Mouse (Mus musculus) megakaryocyte, embryonic 14.5 days (primary cell): ENCODE data around the gene Haghl. TPM values are rescaled to one million over a fixed set of nuclear protein-coding genes. Genes with fewer than 3 reads are reported as not detected.
"Not testable (repeated sequence)": the region's sequence is repeated elsewhere in the genome, so short reads cannot be mapped to it uniquely, and the experiment has no call there.

Experiments
- H3K27me3 ChIP-seq: replicated peaks from 2 replicates; pipeline ENCODE3; 2012; ENCODE audit warnings: inconsistent platforms
- H3K36me3 ChIP-seq: replicated peaks from 2 replicates; pipeline ENCODE3; 2012; ENCODE audit warnings: low read length, inconsistent platforms, mixed read lengths
- H3K4me1 ChIP-seq: 2 replicates; pipeline ENCODE4 v1.6.1; 2012; ENCODE audit warnings: inconsistent platforms
- H3K4me3 ChIP-seq: replicated peaks from 2 replicates; pipeline ENCODE3; 2012; ENCODE audit warnings: moderate library complexity, mild to moderate bottlenecking, inconsistent platforms
- H3K9me3 ChIP-seq: 2 replicates; pipeline ENCODE4 v1.6.1; 2012; ENCODE audit warnings: inconsistent platforms
- FLI1 ChIP-seq: IDR thresholded peaks from 2 replicates; pipeline ENCODE4 v1.6.1; 2012; ENCODE audit warnings: low read length, inconsistent platforms, mixed read lengths
- GATA1 ChIP-seq: IDR thresholded peaks from 3 replicates; pipeline ENCODE4 v1.6.1; 2012; ENCODE audit warnings: mixed read lengths, low read length, inconsistent platforms, borderline replicate concordance
- polyA plus RNA-seq: library from polyadenylated mRNA; stranded (reverse); fragments of >175 nt; gene quantifications from 2 replicates; pipeline ENCODE4 v1.2.3, GENCODE M21; 2012; ENCODE audit warnings: low replicate concordance; ENCODE audit not compliant: insufficient read depth

The Haghl gene
- polyA plus RNA-seq, 1 experiment = 29.7 TPM

- Histone ChIP-seq H3K4me3 (no peak overlapping the region), H3K4me1 (no peaks in the 10 kb centered on the region), H3K36me3 (no peaks in the 10 kb centered on the region), H3K27me3 (peaks cover 80% of the 10 kb centered on the region), H3K9me3 (no peaks in the 10 kb centered on the region)
- no peak for TF ChIP-seq GATA1
- TF ChIP-seq FLI1 = no peak
Measured at GRCm38 (mm10) chr17:25749314-25749713, 36.2 kb downstream of the Haghl start.

DNA sequence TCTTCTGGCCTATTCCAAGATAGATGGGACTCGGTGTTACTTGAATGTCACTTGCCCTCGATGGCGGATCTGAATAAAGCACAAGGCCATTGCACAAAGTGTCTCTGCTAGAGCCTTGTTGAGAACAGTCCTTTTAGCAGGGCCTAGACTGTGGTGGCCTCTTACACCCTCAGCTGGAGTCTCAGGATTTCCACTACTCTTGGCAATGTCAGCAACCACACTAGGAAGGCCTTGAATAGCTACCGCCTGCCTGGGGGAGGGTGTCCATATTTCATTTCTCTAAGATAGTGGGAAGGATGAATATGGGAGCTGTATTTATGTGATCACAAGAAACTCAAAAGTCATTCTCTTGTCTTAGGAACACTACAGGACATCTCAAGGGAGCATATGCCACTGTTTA lies 37.2 kb downstream of the Haghl start:
- TF ChIP-seq FLI1 = no peak
- no peak for TF ChIP-seq GATA1
- Histone ChIP-seq H3K4me1 (no peaks in the 10 kb centered on the region), H3K36me3 (no peaks in the 10 kb centered on the region), H3K27me3 (peaks cover 77% of the 10 kb centered on the region), H3K4me3 (no peak overlapping the region), H3K9me3 (no peaks in the 10 kb centered on the region)

GRCm38 (mm10) chr17:25744311-25744710 lies 41.2 kb downstream of the Haghl start:
- no peaks in the 10 kb centered on the region for H3K4me1 ChIP-seq
- H3K4me3 ChIP-seq = no peak overlapping the region
- H3K36me3 ChIP-seq = no peaks in the 10 kb centered on the region
- peaks cover 60% of the 10 kb centered on the region for H3K27me3 ChIP-seq
- no peaks in the 10 kb centered on the region for H3K9me3 ChIP-seq
- TF ChIP-seq FLI1 = no peak
- no peak for TF ChIP-seq GATA1

DNA sequence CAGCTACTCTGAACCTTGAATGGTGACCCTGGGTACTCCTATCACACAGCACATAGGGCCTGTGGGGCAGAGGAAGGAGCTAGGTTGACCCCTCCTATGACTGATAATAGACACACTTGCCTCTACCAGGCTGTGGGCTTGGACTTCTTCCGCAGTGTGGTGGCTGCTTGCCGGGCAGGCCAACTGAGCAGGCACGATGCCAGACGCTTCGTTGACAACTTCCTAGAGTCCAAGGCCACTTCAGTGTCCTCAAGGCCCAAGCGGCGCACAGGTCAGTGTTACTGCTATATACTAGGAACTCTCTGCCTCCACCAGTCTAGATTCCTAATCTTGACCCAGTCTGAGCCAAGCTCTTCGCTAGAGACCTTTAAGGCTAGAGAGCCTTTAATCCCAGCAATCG lies 41.6 kb downstream of the Haghl start:
- no peaks in the 10 kb centered on the region for H3K36me3 ChIP-seq
- no peak for TF ChIP-seq FLI1
- no peak for TF ChIP-seq GATA1
- H3K4me1 ChIP-seq = no peaks in the 10 kb centered on the region
- no peak overlapping the region for H3K4me3 ChIP-seq
- no peaks in the 10 kb centered on the region for H3K9me3 ChIP-seq
- peaks cover 62% of the 10 kb centered on the region for H3K27me3 ChIP-seq

GRCm38 (mm10) chr17:25741471-25741870 lies 44.0 kb downstream of the Haghl start:
- not testable (repeated sequence) for H3K9me3 ChIP-seq, H3K4me3 ChIP-seq, H3K4me1 ChIP-seq, H3K36me3 ChIP-seq
- peaks cover 70% of the 10 kb centered on the region for H3K27me3 ChIP-seq

- H3K4me3 ChIP-seq = no peak overlapping the region
- TF ChIP-seq FLI1 = no peak
- no peak for TF ChIP-seq GATA1
Measured at GRCm38 (mm10) chr17:25738861-25739260, 46.6 kb downstream of the Haghl start.

DNA sequence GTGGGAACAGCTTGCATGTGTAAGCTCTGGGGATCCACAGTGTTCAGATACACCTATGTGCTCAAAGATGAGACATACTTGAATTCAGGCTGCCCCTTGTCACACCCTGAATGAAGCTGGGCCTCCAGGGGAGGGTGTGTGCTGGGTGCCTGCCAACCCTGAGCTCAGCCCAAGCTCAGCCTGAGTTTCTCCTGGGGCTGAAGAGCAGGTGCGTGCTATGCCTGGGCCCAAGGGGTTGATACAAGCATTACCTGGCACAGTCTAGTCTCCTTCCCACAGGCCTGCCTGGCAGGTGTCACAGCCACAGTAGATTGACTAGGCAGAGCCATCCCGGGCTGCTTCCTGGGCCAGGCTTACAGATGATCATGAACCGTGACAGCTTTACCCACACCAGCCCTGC lies 49.7 kb downstream of the Haghl start, which contains the start of gene Mslnl:
Gene Mslnl (plus strand): TSS at position 298 of the 400 bp plus-strand sequence.
- peaks cover 54% of the 10 kb centered on the region for H3K27me3 ChIP-seq
- TF ChIP-seq GATA1 (no peak), FLI1 (no peak)
- no peaks in the 10 kb centered on the region for H3K4me1 ChIP-seq

More at GRCm38 (mm10) chr17:25738861-25739260, 46.6 kb downstream of the Haghl start:
- peaks cover 71% of the 10 kb centered on the region for H3K27me3 ChIP-seq
- H3K4me1 ChIP-seq = no peaks in the 10 kb centered on the region
- no peaks in the 10 kb centered on the region for H3K9me3 ChIP-seq
- H3K36me3 ChIP-seq = no peaks in the 10 kb centered on the region

DNA sequence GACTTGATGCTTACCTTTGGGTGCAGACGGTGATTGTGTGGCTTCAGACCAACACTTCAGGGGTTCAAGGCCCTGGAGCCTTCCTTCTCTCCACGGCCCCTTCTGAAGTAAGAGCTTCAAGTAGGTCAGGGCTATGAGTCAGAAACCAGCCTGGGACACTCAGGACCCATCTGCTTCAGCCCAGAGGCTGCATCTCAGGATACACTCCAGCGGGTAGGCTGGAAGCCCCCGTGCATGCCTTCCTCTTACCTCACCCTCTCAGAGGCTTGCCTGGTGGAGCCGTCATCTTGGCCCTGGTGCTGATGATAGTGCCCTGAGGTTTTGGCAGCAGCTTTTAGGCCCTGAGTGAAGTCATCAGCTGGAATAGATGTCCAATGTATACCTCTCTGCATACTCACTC lies 50.2 kb downstream of the Haghl start:
- TF ChIP-seq GATA1 (no peak), FLI1 (no peak)
- Histone ChIP-seq H3K9me3 (no peaks in the 10 kb centered on the region), H3K36me3 (peaks cover 14% of the 10 kb centered on the region), H3K4me1 (no peaks in the 10 kb centered on the region), H3K4me3 (no peak overlapping the region), H3K27me3 (peaks cover 54% of the 10 kb centered on the region)

More for the DNA sequence above, 49.7 kb downstream of the Haghl start, which contains the start of gene Mslnl:
- Histone ChIP-seq H3K9me3 (no peaks in the 10 kb centered on the region), H3K4me3 (no peak within 1 kb of the TSS), H3K36me3 (peaks cover 9% of the 10 kb centered on the region)

- Histone ChIP-seq H3K9me3 (no peaks in the 10 kb centered on the region), H3K4me1 (peaks cover 17% of the 10 kb centered on the region), H3K36me3 (peaks cover 31% of the 10 kb centered on the region), H3K4me3 (no peak overlapping the region), H3K27me3 (peaks cover 25% of the 10 kb centered on the region)
- TF ChIP-seq FLI1 = no peak
- no peak for TF ChIP-seq GATA1
Measured at GRCm38 (mm10) chr17:25732082-25732481, 53.4 kb downstream of the Haghl start.

Other genes starting within 250 kb of the Haghl start
- gene Sox8, start 215.0 kb downstream of the Haghl start, polyA plus RNA-seq = 3.8 TPM in 1 of 2 replicates, not detected in the other
- gene Lmf1, start 206.6 kb downstream of the Haghl start, polyA plus RNA-seq = 17.8 and 34.8 TPM in 2 replicates
- not detected in 2 replicates for gene Gng13, start 68.5 kb downstream of the Haghl start, polyA plus RNA-seq
- gene Chtf18, start 58.3 kb downstream of the Haghl start, polyA plus RNA-seq = 4.6 and 30.7 TPM in 2 replicates
- gene Rpusd1, start 58.0 kb downstream of the Haghl start, polyA plus RNA-seq = 27.9 and 63.5 TPM in 2 replicates
- 1.1 TPM in 1 of 2 replicates, not detected in the other for gene Mslnl, start 49.6 kb downstream of the Haghl start, polyA plus RNA-seq
- not detected in 2 replicates for gene Msln, start 31.3 kb downstream of the Haghl start, polyA plus RNA-seq
- 5.5 and 12.7 TPM in 2 replicates for gene Narfl, start 11.9 kb downstream of the Haghl start, polyA plus RNA-seq
- not detected in 2 replicates for gene Ccdc78, start 907 bp upstream of the Haghl start, polyA plus RNA-seq
- 17.4 and 23.4 TPM in 2 replicates for gene Fam173a, start 7.2 kb upstream of the Haghl start, polyA plus RNA-seq
- gene AC134908.4, start 10.0 kb upstream of the Haghl start, polyA plus RNA-seq = not detected in 2 replicates
- 59.9 and 91.1 TPM in 2 replicates for gene Metrn, start 11.5 kb upstream of the Haghl start, polyA plus RNA-seq
- gene Fbxl16, start 23.4 kb upstream of the Haghl start, polyA plus RNA-seq = 0.15 TPM in 1 of 2 replicates, not detected in the other
- gene Wdr24, start 38.0 kb upstream of the Haghl start, polyA plus RNA-seq = 6.4 and 8.2 TPM in 2 replicates
- gene Jmjd8, start 43.2 kb upstream of the Haghl start, polyA plus RNA-seq = 2.4 and 7.8 TPM in 2 replicates
- 34.5 and 115 TPM in 2 replicates for gene Stub1, start 47.7 kb upstream of the Haghl start, polyA plus RNA-seq
- gene Rhbdl1, start 51.6 kb upstream of the Haghl start, polyA plus RNA-seq = 2.9 and 3.8 TPM in 2 replicates
- 3.0 and 5.2 TPM in 2 replicates for gene Gm20683, start 56.1 kb upstream of the Haghl start, polyA plus RNA-seq
- gene Rhot2, start 59.2 kb upstream of the Haghl start, polyA plus RNA-seq = 59.4 and 75.2 TPM in 2 replicates
- 6.0 and 10.1 TPM in 2 replicates for gene Wdr90, start 75.8 kb upstream of the Haghl start, polyA plus RNA-seq
- gene Mcrip2, start 83.1 kb upstream of the Haghl start, polyA plus RNA-seq = 77.6 and 205 TPM in 2 replicates
- gene Mettl26, start 89.4 kb upstream of the Haghl start, polyA plus RNA-seq = 22.6 and 23.9 TPM in 2 replicates
- 1.9 and 3.1 TPM in 2 replicates for gene Wfikkn1, start 95.2 kb upstream of the Haghl start, polyA plus RNA-seq
- gene Rab40c, start 134.1 kb upstream of the Haghl start, polyA plus RNA-seq = 8.8 and 24.8 TPM in 2 replicates
- 48.5 and 65.5 TPM in 2 replicates for gene Pigq, start 159.3 kb upstream of the Haghl start, polyA plus RNA-seq
- gene Nhlrc4, start 159.3 kb upstream of the Haghl start, polyA plus RNA-seq = not detected in 2 replicates
- gene A930017K11Rik, start 166.9 kb upstream of the Haghl start, polyA plus RNA-seq = not detected in 2 replicates
- 12.2 and 39.3 TPM in 2 replicates for gene Capn15, start 200.1 kb upstream of the Haghl start, polyA plus RNA-seq